Mouse (Mus musculus) small intestine, adult 2 months (tissue): ENCODE results near the gene Stard7.

Experiments used
- CTCF ChIP-seq: fragments of 200-500 bp; IDR thresholded peaks from 2 replicates; pipeline ENCODE4 v1.5.1; 2012; ENCODE audit warnings: low read depth, mild to moderate bottlenecking, control low read depth, inconsistent platforms, low read length, moderate library complexity, mixed read lengths; ENCODE audit not compliant: insufficient replicate concordance, insufficient read length; ENCODE audit errors: extremely low read depth
- POLR2A ChIP-seq: fragments of 200-500 bp; IDR thresholded peaks from 2 replicates; pipeline ENCODE4 v1.6.1; 2012; ENCODE audit warnings: low read depth, mild to moderate bottlenecking, control low read depth, inconsistent platforms, low read length, moderate library complexity

DNA sequence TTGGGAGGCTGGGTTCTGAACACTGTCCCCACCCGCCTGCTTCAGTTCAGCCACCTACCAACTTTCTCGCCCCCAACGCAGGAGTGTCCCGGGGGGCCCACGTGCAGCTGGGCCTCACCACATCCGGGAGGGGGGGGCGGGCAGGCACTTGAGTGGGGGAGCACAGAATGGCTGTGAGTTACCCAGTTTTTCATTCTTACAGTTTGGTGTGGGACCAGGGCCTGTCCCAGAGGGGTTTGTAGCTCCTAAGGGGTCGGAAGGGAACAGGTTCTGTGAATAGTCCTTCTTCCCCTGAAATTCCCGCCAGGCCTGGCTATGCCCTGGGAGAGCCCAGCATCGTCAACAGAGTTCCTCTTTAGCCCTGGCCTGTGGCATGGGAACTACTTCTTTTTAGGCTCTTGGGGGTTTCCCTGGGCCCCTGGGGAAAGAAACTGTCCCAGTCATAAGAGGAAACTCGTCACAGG, 65.1 kb downstream of the Stard7 start:
- TF ChIP-seq CTCF (no peak), POLR2A (no peak)
